Mouse (Mus musculus) right cerebral cortex, adult 2 months (tissue): Measurements from ENCODE around the gene Pxk.

Source experiments
- DNase-seq, 2 experiments: peaks; one replicate each; pipeline ENCODE4 v3.0.0; 2021 to 2022; ENCODE audit warnings: low spot score in 2 of 2

The Pxk gene

GRCm38 (mm10) chr14:8206179-8206910 lies 108.3 kb downstream of the Pxk start:
- DNase-seq, result peak; percentile 33 to 44

GRCm38 (mm10) chr14:8207105-8207504 lies 109.1 kb downstream of the Pxk start:
- DNase-seq, result no peak

- DNase-seq, result no peak
These were observed 109.5 kb downstream of the Pxk start for GRCm38 (mm10) chr14:8207543-8207942.

GRCm38 (mm10) chr14:8208876-8209275 lies 110.9 kb downstream of the Pxk start:
- DNase-seq, result peak; percentile 84

GRCm38 (mm10) chr14:8209896-8210295 lies 111.9 kb downstream of the Pxk start:
- no peak for DNase-seq

GRCm38 (mm10) chr14:8212996-8213395 lies 115.0 kb downstream of the Pxk start:
- DNase-seq, result no peak

- peak; percentile 95 to 96 for DNase-seq
These were observed 115.8 kb downstream of the Pxk start, which contains the start of gene Kctd6 for GRCm38 (mm10) chr14:8213803-8214224. TSS of gene Kctd6 (plus strand) at chr14:8214140.
